Mouse (Mus musculus): ENCODE measurements around the gene Pacrg. TPM values are rescaled to one million over a fixed set of nuclear protein-coding genes. Genes with fewer than 3 reads are reported as not detected.
A peak's percentile ranks its signal among the peaks of the same experiment; 100 is the strongest.

The Pacrg gene
- polyA plus RNA-seq, 1 experiment from 2014 or later, result 3.6 TPM

GRCm38 (mm10) chr17:10363151-10363550 is 477.0 kb downstream of the Pacrg start:
- no peak overlapping the region for H3K27ac ChIP-seq (replicated peaks; ENCODE audit: low read depth, low read length)
- DNase-seq (ENCODE audit: low spot score), result no peak
- no peak overlapping the region for H3K4me2 ChIP-seq (ENCODE audit: low read depth, low read length)
- 0 out of 2 replicates have a peak, but pooled peaks cover 7% of the 10 kb centered on the region for H3K4me1 ChIP-seq (ENCODE audit: control insufficient read depth, insufficient read depth, low read length)
- no peak for ATAC-seq (ENCODE audit: low read depth)
- no peaks in the 10 kb centered on the region for H3K9me3 ChIP-seq (ENCODE audit: control insufficient read depth, low read length)
- no peak overlapping the region for H3K9ac ChIP-seq (ENCODE audit: low read depth, low read length)
- 82% methylated on average over 3 of the region's 3 CpGs for WGBS
- H3K27me3 ChIP-seq (replicated peaks; ENCODE audit: control insufficient read depth, insufficient read depth, low read length), result no peaks in the 10 kb centered on the region
- no peaks in the 10 kb centered on the region for H3K36me3 ChIP-seq (ENCODE audit: control insufficient read depth, insufficient read depth, low read length)
- no peak overlapping the region for H3K4me3 ChIP-seq (ENCODE audit: low read depth, low read length)

- Histone ChIP-seq H3K9me3 (ENCODE audit: control insufficient read depth, low read length) (no peaks in the 10 kb centered on the region), H3K9ac (ENCODE audit: low read depth, low read length) (no peak overlapping the region), H3K4me3 (ENCODE audit: low read depth, low read length) (no peak overlapping the region), H3K4me1 (ENCODE audit: control insufficient read depth, insufficient read depth, low read length) (no peaks in the 10 kb centered on the region), H3K4me2 (ENCODE audit: low read depth, low read length) (no peak overlapping the region), H3K27me3 (replicated peaks; ENCODE audit: control insufficient read depth, insufficient read depth, low read length) (no peaks in the 10 kb centered on the region), H3K27ac (replicated peaks; ENCODE audit: low read depth, low read length) (no peak overlapping the region), H3K36me3 (ENCODE audit: control insufficient read depth, insufficient read depth, low read length) (no peaks in the 10 kb centered on the region)
- 87% methylated on average over 7 of the region's 7 CpGs for WGBS
- DNase-seq (ENCODE audit: low spot score), result no peak
- no peak for ATAC-seq (ENCODE audit: low read depth)
These were observed 478.2 kb downstream of the Pacrg start for GRCm38 (mm10) chr17:10361882-10362291.

- DNase-seq (ENCODE audit: low spot score) (no peak), ATAC-seq (ENCODE audit: low read depth) (peak; percentile 26; the same call in 1 of the 2 replicates)
- no peaks in the 10 kb centered on the region for H3K9me3 ChIP-seq (ENCODE audit: control insufficient read depth, low read length)
- H3K36me3 ChIP-seq (ENCODE audit: control insufficient read depth, insufficient read depth, low read length), result no peaks in the 10 kb centered on the region
- H3K4me2 ChIP-seq (ENCODE audit: low read depth, low read length), result no peak overlapping the region
- no peaks in the 10 kb centered on the region for H3K27me3 ChIP-seq (replicated peaks; ENCODE audit: control insufficient read depth, insufficient read depth, low read length)
- H3K9ac ChIP-seq (ENCODE audit: low read depth, low read length), result no peak overlapping the region
- H3K27ac ChIP-seq (replicated peaks; ENCODE audit: low read depth, low read length), result no peak overlapping the region
- no peak overlapping the region for H3K4me3 ChIP-seq (ENCODE audit: low read depth, low read length)
- WGBS, result 76% methylated on average over 4 of the region's 4 CpGs
- no peaks in the 10 kb centered on the region for H3K4me1 ChIP-seq (ENCODE audit: control insufficient read depth, insufficient read depth, low read length)
These were observed 479.4 kb downstream of the Pacrg start for GRCm38 (mm10) chr17:10360738-10361137.

- no peak for ATAC-seq (ENCODE audit: low read depth)
- Histone ChIP-seq H3K4me1 (ENCODE audit: control insufficient read depth, insufficient read depth, low read length) (no peaks in the 10 kb centered on the region), H3K4me3 (ENCODE audit: low read depth, low read length) (no peak overlapping the region), H3K9me3 (ENCODE audit: control insufficient read depth, low read length) (no peaks in the 10 kb centered on the region), H3K4me2 (ENCODE audit: low read depth, low read length) (no peak overlapping the region), H3K27ac (replicated peaks; ENCODE audit: low read depth, low read length) (no peak overlapping the region), H3K36me3 (ENCODE audit: control insufficient read depth, insufficient read depth, low read length) (no peaks in the 10 kb centered on the region), H3K27me3 (replicated peaks; ENCODE audit: control insufficient read depth, insufficient read depth, low read length) (no peaks in the 10 kb centered on the region), H3K9ac (ENCODE audit: low read depth, low read length) (no peak overlapping the region)
- no peak for DNase-seq (ENCODE audit: low spot score)
- 56% methylated on average over 14 of the region's 14 CpGs for WGBS
These were observed 480.6 kb downstream of the Pacrg start for GRCm38 (mm10) chr17:10359466-10359865.

- H3K4me2 ChIP-seq (ENCODE audit: low read depth, low read length), result no peak overlapping the region
- WGBS, result 84% methylated on average over 12 of the region's 12 CpGs
- no peak overlapping the region for H3K4me3 ChIP-seq (ENCODE audit: low read depth, low read length)
- no peaks in the 10 kb centered on the region for H3K4me1 ChIP-seq (ENCODE audit: control insufficient read depth, insufficient read depth, low read length)
- H3K36me3 ChIP-seq (ENCODE audit: control insufficient read depth, insufficient read depth, low read length), result no peaks in the 10 kb centered on the region
- no peaks in the 10 kb centered on the region for H3K27me3 ChIP-seq (replicated peaks; ENCODE audit: control insufficient read depth, insufficient read depth, low read length)
- no peak for DNase-seq (ENCODE audit: low spot score)
- ATAC-seq (ENCODE audit: low read depth), result no peak
- no peak overlapping the region for H3K9ac ChIP-seq (ENCODE audit: low read depth, low read length)
- H3K27ac ChIP-seq (replicated peaks; ENCODE audit: low read depth, low read length), result no peak overlapping the region
- no peaks in the 10 kb centered on the region for H3K9me3 ChIP-seq (ENCODE audit: control insufficient read depth, low read length)
These were observed 482.8 kb downstream of the Pacrg start for GRCm38 (mm10) chr17:10357348-10357747.

GRCm38 (mm10) chr17:10356294-10356693 is 483.8 kb downstream of the Pacrg start:
- WGBS, result 51% methylated on average over 6 of the region's 6 CpGs
- Histone ChIP-seq H3K27ac (replicated peaks; ENCODE audit: low read depth, low read length) (no peak overlapping the region), H3K36me3 (ENCODE audit: control insufficient read depth, insufficient read depth, low read length) (no peaks in the 10 kb centered on the region), H3K4me2 (ENCODE audit: low read depth, low read length) (no peak overlapping the region), H3K9me3 (ENCODE audit: control insufficient read depth, low read length) (no peaks in the 10 kb centered on the region), H3K4me1 (ENCODE audit: control insufficient read depth, insufficient read depth, low read length) (no peaks in the 10 kb centered on the region), H3K9ac (ENCODE audit: low read depth, low read length) (no peak overlapping the region), H3K4me3 (ENCODE audit: low read depth, low read length) (no peak overlapping the region), H3K27me3 (replicated peaks; ENCODE audit: control insufficient read depth, insufficient read depth, low read length) (no peaks in the 10 kb centered on the region)
- ATAC-seq (ENCODE audit: low read depth), result no peak
- DNase-seq (ENCODE audit: low spot score), result no peak

- ATAC-seq (ENCODE audit: low read depth), result no peak
- no peak overlapping the region for H3K27ac ChIP-seq (replicated peaks; ENCODE audit: low read depth, low read length)
- no peaks in the 10 kb centered on the region for H3K9me3 ChIP-seq (ENCODE audit: control insufficient read depth, low read length)
- no peak overlapping the region for H3K4me2 ChIP-seq (ENCODE audit: low read depth, low read length)
- H3K4me1 ChIP-seq (ENCODE audit: control insufficient read depth, insufficient read depth, low read length), result no peaks in the 10 kb centered on the region
- no peaks in the 10 kb centered on the region for H3K27me3 ChIP-seq (replicated peaks; ENCODE audit: control insufficient read depth, insufficient read depth, low read length)
- WGBS, result 25% methylated on average over 8 of the region's 8 CpGs
- H3K4me3 ChIP-seq (ENCODE audit: low read depth, low read length), result no peak overlapping the region
- H3K36me3 ChIP-seq (ENCODE audit: control insufficient read depth, insufficient read depth, low read length), result no peaks in the 10 kb centered on the region
- no peak for DNase-seq (ENCODE audit: low spot score)
- no peak overlapping the region for H3K9ac ChIP-seq (ENCODE audit: low read depth, low read length)
These were observed 484.4 kb downstream of the Pacrg start for GRCm38 (mm10) chr17:10355746-10356145.

Other genes with a start within 250 kb of the Pacrg start
- 2.3 and 2.9 TPM in 2 replicates for gene Prkn, start 73 bp upstream of the Pacrg start, polyA plus RNA-seq (2014; fragmentation: Nextera tagmentation; extraction: Ambion mirVana)

Measured in embryonic facial prominence, embryonic 14.5 days (tissue).